Mouse (Mus musculus) small intestine, adult 10 weeks (tissue): ENCODE data around the gene Gpr35. TPM values are rescaled to one million over a fixed set of nuclear protein-coding genes. Genes with fewer than 3 reads are reported as not detected.

Experiments
- polyA plus RNA-seq: library from polyadenylated mRNA; stranded (reverse); fragments of 350-450 nt; fragmentation: Illumina TruSeq; extraction: RNeasy Lipid Tissue Mini Kit (QIAGEN cat#74804); gene quantifications from one replicate; pipeline ENCODE4 v1.2.3, GENCODE M21; 2014; ENCODE audit warnings: low replicate concordance

The Gpr35 gene
- 7.8 TPM for polyA plus RNA-seq

GRCm38 (mm10) chr1:92950607-92951006 is at the start of gene Gpr35:
Gene Gpr35, plus strand, starts transcription at chr1:92950865.

DNA sequence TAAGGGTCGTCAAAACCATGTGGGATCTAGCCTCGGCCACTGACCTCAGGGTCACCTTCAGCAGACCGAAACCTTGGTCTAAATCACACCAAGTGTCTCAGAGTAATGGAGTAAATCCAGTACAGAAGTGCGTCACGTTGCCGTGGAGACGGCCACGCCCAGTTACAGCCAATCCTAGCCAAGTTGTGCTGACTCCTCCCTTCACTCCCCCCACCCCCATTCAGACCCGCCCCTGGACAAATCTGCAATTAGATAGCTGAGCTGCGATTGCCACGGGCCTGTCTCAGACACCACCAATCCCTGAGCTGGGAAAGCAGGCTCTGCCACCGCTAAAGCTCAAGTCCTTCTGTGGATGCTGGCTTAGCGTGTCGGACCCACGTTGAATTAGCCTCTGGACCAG is 47.9 kb upstream of the Gpr35 start, which contains the start of gene Ankmy1:
Gene Ankmy1 (minus strand): TSS at position 121 of the 400 bp plus-strand sequence.

DNA sequence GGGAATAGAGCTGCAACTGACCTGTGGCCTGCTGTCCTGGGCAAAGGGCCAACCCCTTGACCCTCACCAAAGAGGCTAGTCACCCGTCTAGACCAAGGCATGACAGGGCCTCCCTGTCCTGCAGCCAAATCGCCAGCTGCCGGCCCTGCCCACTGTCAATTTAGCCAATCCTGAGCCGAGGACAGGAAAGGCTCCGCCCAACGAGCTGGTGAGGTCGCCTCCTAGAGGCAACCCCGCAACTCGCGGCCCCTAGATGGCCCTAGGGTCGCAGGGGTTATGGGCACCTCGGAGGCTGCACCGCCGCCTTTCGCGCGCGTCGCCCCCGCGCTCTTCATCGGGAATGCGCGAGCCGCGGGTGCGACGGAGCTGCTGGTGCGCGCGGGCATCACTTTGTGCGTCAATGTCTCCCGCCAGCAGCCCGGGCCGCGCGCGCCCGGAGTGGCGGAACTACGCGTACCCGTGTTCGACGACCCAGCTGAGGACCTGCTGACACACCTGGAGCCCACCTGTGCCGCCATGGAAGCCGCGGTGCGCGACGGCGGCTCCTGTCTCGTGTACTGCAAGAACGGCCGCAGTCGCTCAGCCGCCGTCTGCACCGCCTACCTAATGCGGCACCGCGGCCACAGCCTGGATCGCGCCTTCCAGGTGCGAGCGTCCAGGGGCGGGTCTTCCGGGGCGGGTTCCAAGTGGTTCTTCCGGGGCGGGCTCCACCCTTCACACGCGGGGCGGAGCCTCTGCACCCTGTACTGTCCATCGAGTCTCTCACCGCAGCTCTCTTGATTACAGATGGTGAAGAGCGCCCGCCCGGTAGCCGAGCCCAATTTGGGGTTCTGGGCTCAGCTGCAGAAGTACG is 43.7 kb upstream of the Gpr35 start, which contains the start of gene Dusp28:
Gene Dusp28 (plus strand): TSS at position 203 of the 853 bp plus-strand sequence.

DNA sequence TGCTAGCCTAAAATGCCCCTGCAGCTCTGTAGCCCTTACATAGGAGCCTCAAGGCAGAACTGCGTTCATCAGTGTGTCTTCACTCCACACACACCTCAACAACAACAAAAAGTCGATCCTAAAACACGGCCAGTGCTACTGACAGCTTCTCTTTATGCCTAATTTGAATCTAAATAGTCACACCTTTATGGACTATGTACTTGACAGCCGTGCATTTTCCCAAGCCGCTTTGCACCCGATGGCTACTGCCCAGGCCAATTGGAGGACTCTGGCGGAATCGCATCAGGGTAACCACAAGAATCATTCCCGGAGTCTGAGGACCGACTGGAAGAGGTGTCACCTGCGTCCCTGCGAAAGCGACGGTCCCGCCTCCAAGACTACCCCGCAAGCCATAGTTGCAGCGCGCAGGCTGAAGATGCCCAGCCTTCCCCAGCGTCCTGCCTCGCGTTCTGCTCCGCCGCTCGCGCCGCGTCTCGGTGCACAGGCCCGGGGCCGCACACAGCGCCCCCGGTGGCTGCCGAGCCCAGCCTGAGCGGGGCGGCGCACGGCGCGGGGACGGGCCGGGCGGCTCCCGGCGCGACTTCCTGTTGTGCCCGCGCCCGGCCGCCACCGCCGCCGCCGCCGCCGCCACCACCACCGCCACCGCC is 40.3 kb upstream of the Gpr35 start, which contains the start of gene Rnpepl1:
Gene Rnpepl1 (plus strand): TSS at position 545 of the 647 bp plus-strand sequence.

DNA sequence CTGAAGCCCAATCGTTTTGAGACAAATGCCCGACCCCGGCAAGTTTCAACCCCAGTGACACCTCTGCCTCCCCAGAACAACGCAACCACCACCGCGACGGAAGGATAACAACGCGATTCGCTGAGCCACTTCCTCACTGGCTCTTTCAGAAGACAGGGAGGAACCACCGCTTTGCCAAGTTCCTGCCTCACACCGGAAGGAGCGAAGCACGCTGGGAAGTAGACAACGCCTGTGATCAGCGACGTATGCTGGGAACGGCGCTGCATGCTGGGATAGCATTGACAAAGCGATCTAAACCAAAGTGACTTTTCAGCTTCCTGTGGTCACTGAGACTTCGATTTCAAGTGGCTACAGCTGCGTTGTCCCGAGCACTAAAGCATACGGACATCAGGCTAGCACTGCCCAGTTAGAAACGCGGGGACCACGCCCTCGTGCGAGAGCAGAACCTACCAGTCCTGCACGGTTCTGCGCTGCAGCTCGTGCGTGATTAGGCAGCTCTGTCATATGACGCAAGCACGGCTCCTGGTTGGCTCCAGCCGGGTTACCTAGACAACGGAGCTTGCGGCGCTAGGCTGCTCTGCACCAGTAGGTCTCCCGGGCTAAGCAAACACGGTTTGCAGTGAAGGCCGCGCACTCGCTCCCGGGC is 16.4 kb upstream of the Gpr35 start, which contains the start of gene Capn10:
Gene Capn10 (plus strand): TSS at position 195 of the 646 bp plus-strand sequence.

GRCm38 (mm10) chr1:93006061-93006460 is 55.4 kb downstream of the Gpr35 start, which contains the start of gene Aqp12:
Gene Aqp12, plus strand, starts transcription at chr1:93006334.

Other genes starting within 250 kb of the Gpr35 start
- not detected for gene Gpc1, start 119.2 kb upstream of the Gpr35 start, polyA plus RNA-seq
- gene Ankmy1, start 48.0 kb upstream of the Gpr35 start, polyA plus RNA-seq, result not detected
- gene Dusp28, start 43.9 kb upstream of the Gpr35 start, polyA plus RNA-seq, result 2.2 TPM
- gene Rnpepl1, start 40.1 kb upstream of the Gpr35 start, polyA plus RNA-seq, result 5.6 TPM
- 2.2 TPM for gene Capn10, start 16.5 kb upstream of the Gpr35 start, polyA plus RNA-seq
- gene Aqp12, start 55.5 kb downstream of the Gpr35 start, polyA plus RNA-seq, result not detected
- not detected for gene Kif1a, start 151.1 kb downstream of the Gpr35 start, polyA plus RNA-seq
- not detected for gene Agxt, start 184.4 kb downstream of the Gpr35 start, polyA plus RNA-seq
- gene 2310007B03Rik, start 210.1 kb downstream of the Gpr35 start, polyA plus RNA-seq, result 2.0 TPM
- not detected for gene Crocc2, start 217.9 kb downstream of the Gpr35 start, polyA plus RNA-seq